Mouse (Mus musculus): ENCODE results near the gene Zfp938.

GRCm38 (mm10) chr10:82257331-82257730 lies 16.3 kb upstream of the Zfp938 start:
- TF ChIP-seq CTCF (IDR thresholded peaks at IDR 0.05; ENCODE audit: control insufficient read depth, insufficient read depth, insufficient replicate concordance, low read depth, low read length) (no peak), POLR2A (IDR thresholded peaks at IDR 0.05; ENCODE audit: control insufficient read depth, low read depth, low read length) (no peak)

All from testis, adult 2 months (tissue).